Mouse (Mus musculus) ovary, adult 18-20 months (tissue): ENCODE data around the gene Ppp1r21.

Experiments
- DNase-seq: peaks from one replicate; pipeline ENCODE4 v3.0.0; 2022; ENCODE audit warnings: low spot score, mixed read lengths

The Ppp1r21 gene

DNA sequence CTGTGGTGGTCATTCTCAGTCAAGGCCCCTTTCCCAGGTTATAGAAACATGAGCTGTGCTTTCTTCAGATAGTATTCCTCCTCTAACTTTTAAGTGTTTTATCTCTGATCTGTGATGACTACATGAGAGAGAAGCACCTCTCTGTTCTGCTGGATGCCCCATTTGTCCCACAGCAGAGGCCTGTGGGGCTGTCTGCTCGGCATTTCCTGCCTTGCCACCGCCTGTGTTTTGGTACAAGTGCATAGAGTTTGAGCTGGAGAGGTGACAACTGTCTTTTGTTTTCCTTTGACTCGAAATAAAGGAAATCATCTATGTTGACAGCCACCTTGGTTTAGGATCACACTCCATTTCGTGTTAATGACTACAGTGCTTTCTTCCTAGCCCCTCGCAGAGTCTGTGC, 44.9 kb downstream of the Ppp1r21 start:
- no peak for DNase-seq

DNA sequence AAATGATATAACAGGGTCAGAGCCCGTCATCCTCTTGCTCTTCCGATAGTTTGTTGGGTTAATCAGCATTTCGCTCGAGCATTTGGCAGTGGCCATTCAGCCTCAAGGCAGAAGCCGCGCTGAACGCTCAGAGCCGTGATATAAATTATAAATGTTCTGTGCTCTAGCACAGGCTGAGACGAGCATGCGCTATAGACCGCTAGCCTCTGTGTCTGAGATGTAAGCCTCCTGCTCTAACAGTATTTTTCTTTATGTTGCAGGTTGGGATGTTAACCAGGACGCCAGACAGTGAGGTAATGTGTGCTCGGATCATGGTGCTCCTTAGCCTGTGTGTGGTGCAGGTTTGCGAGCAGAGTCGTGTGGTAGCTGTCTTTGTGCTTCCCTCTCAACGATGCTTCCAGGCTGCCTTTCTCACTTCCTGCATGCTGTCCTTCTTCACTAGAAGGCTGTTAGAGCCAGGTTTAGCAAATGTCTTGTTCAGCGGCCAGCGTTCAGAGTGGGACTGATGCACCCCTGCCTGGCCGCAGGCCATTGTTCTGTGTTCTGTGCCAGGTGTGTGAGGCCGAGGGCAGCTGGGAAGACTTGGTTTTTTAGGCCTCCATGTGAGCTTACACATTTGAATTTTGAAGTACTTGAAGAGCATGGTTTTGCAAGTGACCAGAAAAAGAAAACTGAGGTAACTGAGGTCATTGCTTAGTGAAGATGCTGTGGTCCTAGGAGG, 48.8 kb downstream of the Ppp1r21 start:
- DNase-seq = no peak

DNA sequence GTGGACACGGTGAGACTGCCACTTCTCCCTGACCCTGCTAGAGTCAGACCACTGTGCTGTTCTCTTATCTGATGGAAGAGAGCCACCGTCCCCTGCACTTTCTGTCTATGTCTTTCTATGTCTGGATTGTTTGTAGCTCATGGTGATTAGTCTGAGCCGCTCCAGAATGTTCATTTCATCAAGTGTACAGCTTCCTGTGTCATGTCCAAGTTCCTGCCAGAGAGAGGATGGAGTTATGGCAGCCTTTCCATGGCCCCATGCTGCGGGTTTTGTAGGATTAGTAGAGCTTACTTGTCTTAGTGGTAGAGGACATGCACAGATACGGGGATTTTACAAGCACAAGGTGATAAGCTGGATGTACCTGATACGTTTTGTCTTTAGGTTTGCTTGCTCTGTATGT, 50.6 kb downstream of the Ppp1r21 start:
- DNase-seq = no peak

DNA sequence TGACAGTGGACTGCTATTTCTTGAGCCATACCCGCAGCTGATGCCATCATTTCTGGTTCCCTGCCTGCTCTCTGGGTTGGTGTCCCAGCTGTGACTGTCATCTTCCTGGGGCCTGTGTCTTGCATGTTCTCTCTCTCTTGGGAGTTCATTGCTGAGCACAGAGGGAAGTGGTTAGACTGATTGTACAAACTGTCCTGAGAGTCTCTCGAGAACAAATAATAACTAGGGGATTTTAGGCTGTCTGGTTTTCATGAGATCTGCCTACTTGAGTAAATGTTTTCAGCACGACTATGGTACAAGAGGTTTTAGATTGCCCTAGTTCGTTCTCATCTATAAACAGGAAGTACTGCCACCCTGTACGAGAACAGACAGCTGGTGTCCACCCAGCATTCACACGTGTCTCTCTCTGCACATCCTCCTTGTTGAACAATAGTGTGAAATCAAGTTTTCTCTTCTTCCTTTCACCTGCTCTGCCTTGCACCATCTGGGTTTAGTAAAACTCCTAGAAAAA, 51.6 kb downstream of the Ppp1r21 start:
- no peak for DNase-seq

DNA sequence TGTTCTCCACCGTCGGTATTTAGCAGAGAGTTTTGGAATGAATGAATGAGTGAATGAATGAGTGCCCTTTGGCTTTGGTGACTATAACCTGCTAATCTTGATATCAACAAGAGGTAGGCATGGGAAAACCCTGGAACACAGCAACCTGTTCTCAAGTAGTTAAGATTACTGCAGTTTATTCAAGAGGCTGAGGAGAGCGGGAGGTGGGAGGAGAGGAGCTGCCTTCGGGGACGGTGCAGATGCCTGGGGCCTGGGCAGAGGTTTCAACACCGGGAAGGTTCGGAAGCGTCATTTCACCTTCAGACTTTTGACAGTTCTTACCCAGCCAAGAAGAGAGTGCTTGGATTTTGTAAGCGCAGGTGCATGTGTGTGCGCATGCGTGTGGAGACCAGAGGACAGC, 53.1 kb downstream of the Ppp1r21 start:
- DNase-seq = no peak

DNA sequence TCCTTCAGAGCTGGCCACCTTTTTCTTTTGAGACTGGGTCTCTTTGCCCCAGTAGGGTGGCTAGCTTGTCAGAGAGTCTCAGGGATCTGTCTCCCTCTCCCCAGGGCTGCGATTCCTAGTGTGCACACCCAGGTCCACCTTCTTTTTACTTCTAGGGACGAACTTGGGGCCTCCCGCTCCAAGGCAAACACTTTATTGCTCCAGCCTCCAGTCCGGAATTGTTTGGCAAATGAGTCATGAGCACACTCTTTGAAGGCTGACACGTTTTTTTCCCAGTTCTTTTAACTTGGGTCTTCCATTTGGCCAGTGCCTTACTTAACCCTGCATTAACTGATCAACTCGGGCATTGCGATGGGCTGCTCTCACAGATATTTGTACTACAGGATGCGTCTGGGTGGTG, 53.5 kb downstream of the Ppp1r21 start:
- no peak for DNase-seq

DNA sequence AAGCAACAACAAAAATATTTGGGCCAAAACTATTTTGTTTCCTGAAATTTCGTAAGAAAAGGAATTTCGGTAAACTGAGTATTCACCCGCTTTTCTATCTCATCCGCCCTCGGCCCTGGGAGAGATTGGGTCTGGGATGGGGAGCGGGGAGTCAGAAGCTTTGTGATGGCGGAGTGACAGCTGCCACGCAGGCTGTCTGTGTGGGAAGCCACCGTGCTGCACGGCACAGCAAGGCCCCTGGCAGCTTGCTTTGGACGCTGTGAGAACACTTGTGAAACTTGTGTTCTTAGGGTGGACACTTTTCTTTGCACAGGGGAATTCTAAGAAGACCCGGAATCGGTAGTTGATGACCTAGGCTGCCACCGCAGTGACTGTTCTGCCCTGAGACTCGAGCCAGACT, 57.5 kb downstream of the Ppp1r21 start:
- no peak for DNase-seq

DNA sequence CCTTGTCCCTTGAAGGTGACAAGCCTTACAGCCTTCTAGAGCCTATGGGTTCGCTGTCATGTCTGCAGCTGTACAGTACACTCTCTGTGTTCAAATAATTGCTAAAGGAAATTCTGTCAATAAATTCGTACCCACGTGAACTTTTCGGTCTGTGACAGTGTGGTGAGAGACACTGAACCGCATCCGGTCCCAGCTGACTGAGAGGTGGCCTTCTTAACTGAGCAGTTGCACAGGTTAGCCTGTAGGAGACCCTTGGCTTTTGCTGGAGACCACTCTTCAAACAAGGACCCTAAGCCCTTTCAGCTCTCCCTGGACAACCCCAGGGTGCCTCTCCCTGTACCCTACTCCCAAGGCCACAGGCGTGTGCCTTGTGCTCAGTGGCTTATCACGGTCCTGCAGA, 58.3 kb downstream of the Ppp1r21 start:
- no peak for DNase-seq

DNA sequence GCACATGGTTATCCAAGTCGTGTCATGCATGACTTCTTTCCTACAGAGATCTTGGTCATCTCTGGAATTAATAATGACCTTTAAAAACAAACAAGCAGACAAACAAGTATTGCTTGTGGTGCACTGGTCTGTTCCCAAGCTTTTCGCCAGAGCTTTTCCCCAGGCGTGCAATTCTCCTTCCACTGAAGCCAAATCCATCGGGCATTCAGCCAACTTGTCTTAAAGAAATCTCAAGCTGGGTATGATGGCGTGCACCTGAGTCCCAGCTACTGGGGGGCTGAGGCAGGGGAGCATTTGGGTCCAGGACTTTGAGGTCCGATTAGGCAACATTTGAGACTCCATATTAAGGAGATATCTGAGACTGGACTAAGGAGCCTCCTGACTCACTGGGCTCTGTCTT, 60.3 kb downstream of the Ppp1r21 start:
- no peak for DNase-seq

DNA sequence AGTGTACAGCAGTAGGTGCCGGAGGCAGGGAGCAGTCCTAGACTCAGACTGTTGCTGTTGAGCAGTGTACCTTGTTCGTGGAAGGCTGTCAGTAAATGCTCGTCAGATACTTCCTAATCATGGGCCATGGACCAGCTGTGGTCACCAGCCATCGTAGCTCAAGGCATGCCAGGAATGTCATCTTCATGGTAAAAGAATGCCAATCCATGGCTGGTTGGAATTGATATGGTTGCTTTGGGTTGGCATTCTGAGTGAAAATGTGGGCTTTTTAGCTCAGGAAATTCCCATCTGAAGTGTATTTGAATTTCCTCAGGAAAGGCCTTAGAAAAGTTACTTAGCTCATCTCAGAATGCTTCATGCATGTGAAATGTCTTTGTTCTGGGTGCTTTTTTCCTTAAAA, 65.2 kb downstream of the Ppp1r21 start:
- DNase-seq = no peak

DNA sequence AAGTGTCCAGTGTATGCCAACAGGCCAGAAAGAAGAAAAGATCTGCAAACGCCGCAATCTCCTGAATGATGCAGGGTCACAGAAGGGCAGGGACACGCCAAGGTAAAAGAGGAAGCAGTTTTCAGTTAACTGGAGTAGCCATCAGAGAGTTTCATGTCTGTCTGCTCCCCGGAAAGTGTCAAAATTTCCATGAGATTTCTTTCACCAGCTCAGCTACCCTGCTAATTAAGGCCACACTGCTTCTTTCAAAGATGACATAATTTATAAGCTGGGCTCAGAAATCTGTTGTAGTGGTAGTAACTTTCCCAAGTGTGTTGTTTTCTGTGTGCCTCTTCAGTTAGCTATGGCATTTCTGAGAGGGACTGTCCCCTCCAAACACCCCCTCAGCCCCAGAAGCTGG, 66.2 kb downstream of the Ppp1r21 start:
- DNase-seq = no peak

DNA sequence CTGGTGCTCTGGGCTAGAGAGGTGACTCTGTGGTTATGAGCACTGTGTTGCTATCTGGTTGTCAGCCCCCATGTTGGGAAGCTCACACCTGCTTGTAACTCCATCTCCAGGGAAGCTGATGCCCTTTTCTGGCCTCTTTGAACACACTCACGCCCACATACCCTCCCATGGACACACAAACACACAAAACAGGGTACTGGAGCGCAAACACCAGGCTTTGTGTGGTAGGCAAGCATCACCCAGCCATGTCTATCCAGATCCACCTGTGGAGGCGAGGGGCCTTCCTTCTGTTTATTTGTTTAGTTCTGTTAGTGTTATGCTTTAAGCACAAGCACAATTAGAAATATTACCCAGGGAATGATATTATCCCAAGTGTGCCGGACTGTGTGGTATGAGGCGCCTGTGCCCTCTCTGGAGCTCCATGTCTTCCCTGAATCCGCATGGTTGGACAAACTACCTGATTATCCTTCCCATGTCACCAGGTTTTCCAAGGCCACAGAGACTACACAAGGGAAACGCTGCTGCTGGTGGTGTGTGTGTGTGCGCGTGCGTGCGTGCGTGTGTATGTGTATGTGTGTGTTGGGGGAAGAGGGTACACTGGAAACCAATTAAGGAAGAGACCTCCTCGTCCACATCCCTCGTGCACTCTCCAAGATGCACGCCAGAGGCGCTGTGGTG, 66.8 kb downstream of the Ppp1r21 start:
- DNase-seq = no peak

DNA sequence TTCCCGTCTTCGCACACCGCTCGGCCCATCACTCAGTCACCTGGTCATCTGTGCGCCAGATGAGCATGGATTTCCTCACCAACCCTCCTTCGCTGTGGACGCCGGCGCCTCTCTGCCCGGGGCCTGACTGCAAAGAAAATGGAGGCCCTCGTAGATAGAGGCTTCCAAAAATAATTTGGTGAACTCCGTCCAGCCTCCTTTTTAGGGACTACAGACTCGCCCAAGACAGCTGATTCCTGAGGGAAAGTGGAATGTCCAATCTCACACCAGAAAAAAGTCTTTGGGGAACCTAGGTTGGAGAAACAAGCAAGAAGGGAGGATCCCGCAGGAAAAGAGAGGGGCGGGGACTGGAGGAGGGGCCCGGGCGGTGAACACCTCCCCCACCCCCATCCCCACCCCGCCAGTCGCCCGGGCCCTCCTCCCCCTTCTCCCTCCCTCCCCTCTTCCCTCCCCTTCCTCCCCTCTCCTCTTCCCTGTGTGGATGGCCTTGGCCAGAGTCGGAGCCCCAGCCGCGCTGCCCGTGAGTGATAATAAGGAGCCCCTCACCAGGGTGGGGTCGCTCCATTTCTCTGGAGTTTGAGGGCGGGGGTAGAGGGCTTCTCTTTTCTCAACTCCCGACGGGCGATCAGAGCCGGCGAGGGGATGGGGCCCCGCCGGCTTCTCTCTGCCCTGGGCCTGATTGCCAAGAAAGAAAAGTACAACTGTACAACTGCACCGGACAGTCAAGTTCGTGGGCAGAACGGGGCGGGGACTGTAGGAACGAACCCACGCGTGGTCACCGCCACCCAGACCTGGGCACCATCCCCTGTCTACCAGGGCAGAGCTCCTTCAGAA, 67.5 kb downstream of the Ppp1r21 start, which contains the start of gene Ston1:
Gene Ston1 (plus strand): TSS at position 463 of the 834 bp plus-strand sequence.
- peak; percentile 66 for DNase-seq

DNA sequence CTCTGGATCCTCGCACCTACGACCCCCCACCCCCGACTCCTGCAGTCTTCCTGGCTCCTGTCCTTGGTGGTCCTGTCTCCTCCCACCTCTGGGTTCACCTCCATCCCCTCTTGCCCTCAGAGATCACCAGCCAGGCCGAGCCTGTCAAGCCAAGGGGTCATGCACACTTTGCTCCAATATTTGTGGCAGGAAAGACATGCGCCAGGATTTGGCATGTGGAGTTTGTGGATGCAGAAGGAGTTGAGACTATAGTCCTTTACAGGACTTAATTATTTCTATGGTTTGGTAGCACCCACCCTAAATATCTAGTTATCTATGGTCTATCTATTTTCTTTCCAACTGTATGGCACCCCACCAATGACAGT, 68.1 kb downstream of the Ppp1r21 start:
- no peak for DNase-seq

DNA sequence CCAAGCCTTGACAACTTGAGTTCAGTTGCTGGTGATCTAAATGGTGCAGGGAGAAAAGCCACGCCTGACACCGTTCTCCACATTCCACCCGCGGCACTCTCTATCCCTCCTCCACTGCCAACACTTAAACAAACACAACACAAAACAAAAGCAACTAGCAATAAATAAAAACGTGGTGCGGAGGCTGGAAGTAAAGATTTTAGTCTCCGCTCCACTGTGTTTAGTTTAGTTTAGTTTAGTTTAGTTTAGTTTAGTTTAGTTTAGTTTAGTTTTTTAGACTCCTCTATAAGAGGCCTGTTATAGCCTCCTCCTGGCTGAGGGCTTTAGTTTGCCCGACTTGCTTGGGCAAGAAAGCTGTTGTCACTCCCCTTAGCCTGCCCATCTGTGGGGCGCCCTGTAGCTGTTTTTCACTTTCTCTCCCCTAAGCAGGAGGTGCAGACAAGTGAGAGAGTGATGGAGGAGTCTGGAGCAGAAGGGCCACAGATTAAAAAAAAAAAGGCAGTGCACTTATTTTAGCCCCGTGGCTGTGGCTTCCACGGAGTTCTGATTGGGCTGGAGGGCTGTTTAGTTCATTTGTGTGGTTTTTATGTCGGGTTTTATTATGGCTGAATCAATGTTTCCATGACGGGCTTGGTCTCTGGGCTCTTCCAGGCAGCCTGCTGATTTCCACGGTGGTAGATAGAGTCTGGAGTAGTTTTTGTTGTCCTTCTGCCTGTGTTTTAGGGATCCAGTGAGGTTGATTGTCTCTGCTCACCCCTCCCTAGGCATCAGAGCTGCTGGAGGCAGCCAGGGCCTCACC, 68.9 kb downstream of the Ppp1r21 start:
- DNase-seq = no peak

DNA sequence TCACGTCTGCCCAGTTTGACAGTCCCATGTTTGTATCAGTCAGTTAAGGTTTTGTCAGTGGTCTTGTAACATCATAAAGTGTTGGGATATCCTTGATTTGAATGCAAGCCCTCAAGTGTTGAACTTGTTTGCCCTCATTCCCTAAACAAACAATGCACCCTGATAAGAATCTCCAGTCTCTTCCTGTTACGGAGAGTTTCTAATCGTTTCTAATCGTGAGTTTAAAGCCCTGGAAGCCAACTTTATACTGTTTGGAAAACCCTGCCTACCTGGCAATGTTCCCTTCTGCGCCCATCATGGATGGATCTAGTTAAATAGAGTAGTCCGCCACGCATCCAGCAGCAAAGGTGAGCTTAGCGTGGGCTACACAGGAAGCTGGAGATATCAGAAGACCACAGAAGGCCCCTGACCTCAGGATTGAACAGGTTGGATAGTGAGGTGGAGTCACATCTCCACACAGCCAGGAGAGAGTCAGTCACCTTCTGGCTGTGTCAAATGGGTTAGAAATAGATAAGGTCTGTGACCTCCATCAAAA, 70.6 kb downstream of the Ppp1r21 start:
- DNase-seq = no peak

DNA sequence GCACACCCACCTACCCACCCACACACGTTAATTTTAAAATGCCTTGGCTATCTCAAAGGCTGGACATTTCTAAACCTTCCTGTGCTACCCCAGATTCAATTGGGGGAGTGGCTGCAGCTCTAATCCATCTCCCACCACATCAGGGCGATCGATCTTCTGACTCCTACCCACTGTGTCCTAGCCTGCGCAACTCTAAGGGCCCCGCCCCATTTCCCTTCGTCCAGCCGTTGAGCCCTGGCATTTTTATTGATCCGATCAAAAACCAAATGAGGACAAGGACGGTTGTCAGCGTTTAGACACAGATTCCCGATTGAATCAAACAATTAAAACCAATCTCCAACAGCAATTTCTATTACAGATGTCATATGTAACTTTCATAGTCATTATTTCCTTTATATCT, 74.0 kb downstream of the Ppp1r21 start:
- no peak for DNase-seq

DNA sequence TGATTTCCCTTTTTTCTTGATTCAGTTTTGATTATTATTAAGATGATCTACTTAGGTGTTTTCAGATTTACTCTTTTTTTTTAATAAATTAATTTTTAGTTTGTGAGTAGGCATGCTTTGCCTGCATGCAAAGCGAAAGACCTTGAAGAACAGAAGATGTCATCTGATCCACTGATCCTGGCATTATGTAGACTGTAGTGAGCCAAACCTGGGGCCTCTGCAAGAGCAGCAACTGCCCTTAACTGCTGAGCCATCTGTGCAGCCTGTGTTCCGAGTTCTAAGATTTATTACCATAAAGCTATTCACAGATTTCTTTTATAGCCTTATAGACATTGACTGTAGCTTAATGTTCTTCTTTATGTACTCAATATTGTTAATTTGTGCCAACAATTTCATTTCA, 76.1 kb downstream of the Ppp1r21 start:
- no peak for DNase-seq

DNA sequence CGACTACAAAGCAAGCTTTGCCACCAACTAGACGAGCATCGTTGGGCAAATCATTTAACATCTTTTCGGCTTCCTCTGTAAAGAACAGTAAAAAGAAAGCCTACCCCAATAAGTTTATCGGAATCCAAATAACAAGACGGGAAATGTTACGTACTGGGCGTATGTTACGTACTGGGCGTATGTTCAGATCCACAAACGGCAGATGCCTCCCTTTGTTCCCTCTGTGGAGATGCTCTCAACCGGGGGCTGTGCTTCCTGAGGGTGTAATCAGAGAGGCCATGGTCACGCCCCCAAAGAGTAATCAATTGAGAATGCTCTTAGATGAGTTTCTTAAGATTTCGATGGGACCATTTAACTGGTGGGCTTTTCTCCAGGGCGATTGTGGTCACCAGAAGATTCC, 79.4 kb downstream of the Ppp1r21 start:
- DNase-seq = no peak

DNA sequence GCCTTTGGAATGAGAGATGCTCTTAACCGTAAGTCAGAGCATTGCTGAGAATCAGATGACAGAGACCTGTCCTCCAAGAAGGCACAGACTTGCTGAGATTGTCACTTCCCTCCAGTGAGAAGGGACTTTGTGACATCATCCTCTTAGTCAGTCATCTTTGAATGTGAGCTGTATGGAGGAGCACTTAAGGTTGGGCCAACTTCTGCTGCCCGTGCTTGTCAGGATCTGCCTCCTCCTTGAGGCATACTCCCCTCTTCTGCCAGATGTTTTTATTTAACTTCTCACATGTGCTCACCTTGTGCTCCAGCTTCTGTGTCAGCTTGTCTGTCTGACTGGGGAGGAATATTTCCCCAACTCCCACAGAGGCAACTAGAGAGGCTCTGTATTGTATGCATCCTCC, 81.1 kb downstream of the Ppp1r21 start:
- DNase-seq = no peak

DNA sequence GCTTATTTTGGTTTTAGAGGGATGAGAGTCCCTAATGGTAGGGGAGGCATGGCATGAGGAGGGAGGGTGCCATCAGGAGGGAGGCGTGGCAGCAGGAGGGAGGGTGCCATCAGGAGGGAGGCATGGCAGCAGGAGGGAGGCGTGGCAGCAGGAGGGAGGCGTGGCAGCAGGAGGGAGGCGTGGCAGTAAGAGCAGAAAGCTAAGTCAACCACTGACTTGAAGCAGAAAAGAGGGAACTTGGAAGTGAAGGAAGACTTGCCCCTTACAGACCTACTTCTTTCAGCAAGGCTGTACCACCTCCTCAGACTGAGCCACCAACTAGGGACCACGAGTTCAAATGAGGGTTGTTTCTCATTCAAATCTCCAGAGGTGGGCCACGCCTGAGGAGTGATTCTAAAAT, 83.3 kb downstream of the Ppp1r21 start:
- no peak for DNase-seq

DNA sequence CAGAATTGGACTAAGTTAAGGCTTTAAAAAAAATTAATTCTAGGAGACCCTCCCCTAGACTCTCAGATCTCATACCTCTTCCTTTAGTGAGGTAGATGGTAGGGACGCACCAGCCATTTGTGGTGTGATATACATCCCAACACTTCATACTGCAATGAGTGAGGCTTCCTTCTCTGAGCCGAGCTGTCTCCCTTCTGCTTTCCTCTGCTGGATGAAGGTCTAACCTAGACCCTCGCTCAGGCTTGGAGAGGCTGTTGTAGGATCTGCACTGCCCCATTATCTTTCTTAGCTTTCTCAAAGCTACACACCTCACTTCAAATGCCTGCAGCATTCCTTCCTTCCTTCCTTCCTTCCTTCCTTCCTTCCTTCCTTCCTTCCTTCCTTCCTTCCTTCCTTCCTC, 83.8 kb downstream of the Ppp1r21 start:
- DNase-seq = no peak
